Mouse (Mus musculus): Measurements from ENCODE around the gene Ethe1. TPM values are rescaled to one million over a fixed set of nuclear protein-coding genes. Genes with fewer than 3 reads are reported as not detected.

Ethe1 gene
- polyA plus RNA-seq, 1 experiment from 2014 or later = 48.4 TPM

GRCm38 (mm10) chr7:24585995-24586394, 1.3 kb upstream of the Ethe1 start:
- Histone ChIP-seq H3K36me3 (no peaks in the 10 kb centered on the region), H3K4me3 (replicated peaks) (no peak overlapping the region), H3K9me3 (replicated peaks) (0 out of 2 replicates have a peak, but pooled peaks cover 3% of the 10 kb centered on the region), H3K9ac (no peak overlapping the region), H3K27ac (no peak overlapping the region), H3K27me3 (peaks cover 26% of the 10 kb centered on the region), H3K4me1 (peaks cover 21% of the 10 kb centered on the region), H3K4me2 (peak overlapping the region; percentile 14; the same call in 1 of the 2 replicates)
- peak; percentile 17; the same call in 1 of the 2 replicates for ATAC-seq (replicated peaks; ENCODE audit: low FRiP score)
- 56% methylated on average over 14 of the region's 16 CpGs for WGBS

GRCm38 (mm10) chr7:24586828-24587227, 515 bp upstream of the Ethe1 start:
- peak overlapping the region; percentile 57 for H3K4me3 ChIP-seq (replicated peaks)
- ATAC-seq (replicated peaks; ENCODE audit: low FRiP score) = peak; percentile 61
- H3K4me2 ChIP-seq = peak overlapping the region; percentile 85
- no peak overlapping the region for H3K27ac ChIP-seq
- 0 out of 2 replicates have a peak, but pooled peaks cover 3% of the 10 kb centered on the region for H3K9me3 ChIP-seq (replicated peaks)
- peaks cover 26% of the 10 kb centered on the region for H3K27me3 ChIP-seq
- H3K9ac ChIP-seq = no peak overlapping the region
- 8% methylated on average over 8 of the region's 8 CpGs for WGBS
- H3K36me3 ChIP-seq = no peaks in the 10 kb centered on the region
- peaks cover 21% of the 10 kb centered on the region for H3K4me1 ChIP-seq

- Histone ChIP-seq H3K36me3 (no peaks in the 10 kb centered on the region), H3K4me1 (peaks cover 36% of the 10 kb centered on the region), H3K27me3 (peaks cover 26% of the 10 kb centered on the region), H3K9ac (no peak overlapping the region), H3K4me2 (no peak overlapping the region), H3K9me3 (replicated peaks) (0 out of 2 replicates have a peak, but pooled peaks cover 3% of the 10 kb centered on the region), H3K27ac (no peak overlapping the region), H3K4me3 (replicated peaks) (no peak overlapping the region)
- ATAC-seq (replicated peaks; ENCODE audit: low FRiP score) = no peak
- WGBS = 67% methylated on average over 13 of the region's 13 CpGs
Measured at GRCm38 (mm10) chr7:24588336-24588735, 993 bp downstream of the Ethe1 start.

GRCm38 (mm10) chr7:24591735-24592134, 4.4 kb downstream of the Ethe1 start:
- no peaks in the 10 kb centered on the region for H3K9me3 ChIP-seq (replicated peaks)
- no peak overlapping the region for H3K4me2 ChIP-seq
- 64% methylated on average over 5 of the region's 5 CpGs for WGBS
- H3K36me3 ChIP-seq = no peaks in the 10 kb centered on the region
- H3K9ac ChIP-seq = no peak overlapping the region
- ATAC-seq (replicated peaks; ENCODE audit: low FRiP score) = no peak
- peaks cover 3% of the 10 kb centered on the region for H3K27me3 ChIP-seq
- peak overlapping the region; percentile 75 for H3K27ac ChIP-seq
- no peak overlapping the region for H3K4me3 ChIP-seq (replicated peaks)
- peaks cover 49% of the 10 kb centered on the region for H3K4me1 ChIP-seq

GRCm38 (mm10) chr7:24592163-24592562, 4.8 kb downstream of the Ethe1 start:
- H3K4me2 ChIP-seq = no peak overlapping the region
- peak overlapping the region; percentile 75 for H3K27ac ChIP-seq
- H3K4me1 ChIP-seq = peaks cover 44% of the 10 kb centered on the region
- 40% methylated on average over 4 of the region's 4 CpGs for WGBS
- no peaks in the 10 kb centered on the region; the same call in 1 of the 2 replicates for H3K27me3 ChIP-seq
- H3K9me3 ChIP-seq (replicated peaks) = no peaks in the 10 kb centered on the region
- no peak overlapping the region for H3K9ac ChIP-seq
- ATAC-seq (replicated peaks; ENCODE audit: low FRiP score) = peak; percentile 68
- no peaks in the 10 kb centered on the region for H3K36me3 ChIP-seq
- no peak overlapping the region for H3K4me3 ChIP-seq (replicated peaks)

- 75% methylated on average over 6 of the region's 6 CpGs for WGBS
- Histone ChIP-seq H3K27ac (peak overlapping the region; percentile 75), H3K9ac (no peak overlapping the region), H3K36me3 (no peaks in the 10 kb centered on the region), H3K27me3 (no peaks in the 10 kb centered on the region), H3K9me3 (replicated peaks) (no peaks in the 10 kb centered on the region), H3K4me1 (peaks cover 38% of the 10 kb centered on the region), H3K4me3 (replicated peaks) (no peak overlapping the region), H3K4me2 (no peak overlapping the region)
- ATAC-seq (replicated peaks; ENCODE audit: low FRiP score) = no peak
Measured at GRCm38 (mm10) chr7:24592781-24593180, 5.4 kb downstream of the Ethe1 start.

- 2% methylated on average over 39 of the region's 39 CpGs for WGBS
- Histone ChIP-seq H3K27ac (peak overlapping the region; percentile 63; the same call in 1 of the 2 replicates), H3K4me3 (replicated peaks) (peak overlapping the region; percentile 76), H3K9me3 (replicated peaks) (no peaks in the 10 kb centered on the region), H3K36me3 (no peaks in the 10 kb centered on the region), H3K9ac (peak overlapping the region; percentile 70), H3K27me3 (no peaks in the 10 kb centered on the region), H3K4me2 (peak overlapping the region; percentile 82), H3K4me1 (peaks cover 33% of the 10 kb centered on the region)
- peak; percentile 92 for ATAC-seq (replicated peaks; ENCODE audit: low FRiP score)
Measured at GRCm38 (mm10) chr7:24593621-24594308, 6.4 kb downstream of the Ethe1 start.

- no peaks in the 10 kb centered on the region for H3K36me3 ChIP-seq
- peak overlapping the region; percentile 76 for H3K4me3 ChIP-seq (replicated peaks)
- H3K9ac ChIP-seq = peak overlapping the region; percentile 70
- peak overlapping the region; percentile 82 for H3K4me2 ChIP-seq
- no peaks in the 10 kb centered on the region for H3K9me3 ChIP-seq (replicated peaks)
- H3K27ac ChIP-seq = peak overlapping the region; percentile 63; the same call in 1 of the 2 replicates
- H3K4me1 ChIP-seq = peaks cover 33% of the 10 kb centered on the region
- 0 out of 2 replicates have a peak, but pooled peaks have one; percentile 8 for ATAC-seq (replicated peaks; ENCODE audit: low FRiP score)
- 5% methylated on average over 13 of the region's 13 CpGs for WGBS
- no peaks in the 10 kb centered on the region for H3K27me3 ChIP-seq
Measured at GRCm38 (mm10) chr7:24594309-24594803, 7.0 kb downstream of the Ethe1 start.

GRCm38 (mm10) chr7:24595464-24595863, 8.1 kb downstream of the Ethe1 start:
- no peaks in the 10 kb centered on the region for H3K27me3 ChIP-seq
- H3K4me1 ChIP-seq = peaks cover 33% of the 10 kb centered on the region
- no peak overlapping the region for H3K9ac ChIP-seq
- no peak overlapping the region for H3K27ac ChIP-seq
- no peaks in the 10 kb centered on the region for H3K9me3 ChIP-seq (replicated peaks)
- no peaks in the 10 kb centered on the region for H3K36me3 ChIP-seq
- H3K4me3 ChIP-seq (replicated peaks) = peak overlapping the region; percentile 76; the same call in 1 of the 2 replicates
- H3K4me2 ChIP-seq = peak overlapping the region; percentile 82; the same call in 1 of the 2 replicates
- 88% methylated on average over 2 of the region's 2 CpGs for WGBS
- ATAC-seq (replicated peaks; ENCODE audit: low FRiP score) = no peak

- 73% methylated on average over 4 of the region's 4 CpGs for WGBS
- no peak overlapping the region for H3K4me2 ChIP-seq
- no peak for ATAC-seq (replicated peaks; ENCODE audit: low FRiP score)
- H3K4me1 ChIP-seq = peaks cover 23% of the 10 kb centered on the region
- H3K27ac ChIP-seq = no peak overlapping the region
- H3K36me3 ChIP-seq = no peaks in the 10 kb centered on the region
- no peak overlapping the region for H3K9ac ChIP-seq
- H3K4me3 ChIP-seq (replicated peaks) = no peak overlapping the region
- H3K27me3 ChIP-seq = no peaks in the 10 kb centered on the region
- H3K9me3 ChIP-seq (replicated peaks) = no peaks in the 10 kb centered on the region
Measured at GRCm38 (mm10) chr7:24598121-24598520, 10.8 kb downstream of the Ethe1 start.

- Histone ChIP-seq H3K9me3 (replicated peaks) (no peaks in the 10 kb centered on the region), H3K27me3 (no peaks in the 10 kb centered on the region), H3K27ac (no peak overlapping the region), H3K4me1 (peaks cover 12% of the 10 kb centered on the region), H3K4me2 (no peak overlapping the region), H3K4me3 (replicated peaks) (no peak overlapping the region), H3K9ac (no peak overlapping the region), H3K36me3 (peaks cover 6% of the 10 kb centered on the region; the same call in 1 of the 2 replicates)
- no peak for ATAC-seq (replicated peaks; ENCODE audit: low FRiP score)
- 74% methylated on average over 15 of the region's 15 CpGs for WGBS
Measured at GRCm38 (mm10) chr7:24599211-24600067, 12.1 kb downstream of the Ethe1 start.

Measured in kidney, embryonic 15.5 days (tissue).